Mouse (Mus musculus) heart, embryonic 11.5 days (tissue): Measurements from ENCODE around the gene Orm3. TPM values are rescaled to one million over a fixed set of nuclear protein-coding genes. Genes with fewer than 3 reads are reported as not detected.

Experiments used
- ATAC-seq: fragments of 200-750 bp; cut with Nextera tagmentation; replicated peaks from 2 replicates; pipeline ENCODE4 v1.8.0; 2017; ENCODE audit warnings: moderate library complexity; ENCODE audit not compliant: insufficient number of reproducible peaks, low FRiP score, low TSS enrichment
- H3K27ac ChIP-seq: fragments of 300-500 bp; sonication (generic); 2 replicates; pipeline ENCODE4 v1.5.1; 2014; ENCODE audit warnings: mild to moderate bottlenecking, low read depth, low read length
- H3K27me3 ChIP-seq: fragments of 300-500 bp; sonication (generic); 2 replicates; pipeline ENCODE4 v1.6.1; 2014; ENCODE audit warnings: mild to moderate bottlenecking, low read length, mixed read lengths; ENCODE audit not compliant: control insufficient read depth, insufficient read depth
- H3K36me3 ChIP-seq: fragments of 300-500 bp; sonication (generic); 2 replicates; pipeline ENCODE4 v1.6.1; 2014; ENCODE audit warnings: mild to moderate bottlenecking, low read length, moderate library complexity, mixed read lengths; ENCODE audit not compliant: control insufficient read depth, insufficient read depth
- H3K4me1 ChIP-seq: fragments of 300-500 bp; sonication (generic); 2 replicates; pipeline ENCODE4 v1.6.1; 2014; ENCODE audit warnings: low read length; ENCODE audit not compliant: control insufficient read depth, insufficient read depth
- H3K4me2 ChIP-seq: fragments of 300-500 bp; sonication (generic); 2 replicates; pipeline ENCODE4 v1.6.1; 2014; ENCODE audit warnings: mild to moderate bottlenecking, moderate library complexity
- H3K4me3 ChIP-seq: fragments of 300-500 bp; sonication (generic); 2 replicates; pipeline ENCODE4 v1.5.1; 2014; ENCODE audit warnings: low read depth, low read length
- H3K9ac ChIP-seq: fragments of 300-500 bp; sonication (generic); 2 replicates; pipeline ENCODE4 v1.6.1; 2014; ENCODE audit warnings: mild to moderate bottlenecking, low read depth, low read length, moderate library complexity
- H3K9me3 ChIP-seq: fragments of 300-500 bp; sonication (generic); replicated peaks from 2 replicates; pipeline ENCODE4 v1.6.1; 2016; ENCODE audit warnings: low read length; ENCODE audit not compliant: control insufficient read depth
- WGBS: fragments of 180-500 bp; shearing (Covaris S2); extraction: QIAGEN DNeasy Blood & Tissue Kit; methylation state at CpG from one replicate; pipeline ENCODE4 v1.1.7; 2014; ENCODE audit not compliant: insufficient replicate concordance; 5-methylcytosine and 5-hydroxymethylcytosine counted together
- polyA plus RNA-seq: library from polyadenylated mRNA; unstranded; fragments of >200 nt; fragmentation: Nextera tagmentation; extraction: Ambion mirVana; gene quantifications from 2 replicates; pipeline ENCODE4 v1.2.1, GENCODE M21; 2014

Orm3 gene
- polyA plus RNA-seq, 1 experiment from 2014 or later: not detected

GRCm38 (mm10) chr4:63323275-63323815 is 32.6 kb upstream of the Orm3 start:
- no peak for ATAC-seq
- 63% methylated on average over 8 of the region's 8 CpGs for WGBS
- H3K9ac ChIP-seq: no peak overlapping the region
- no peak overlapping the region for H3K4me2 ChIP-seq
- H3K27me3 ChIP-seq: no peaks in the 10 kb centered on the region
- H3K36me3 ChIP-seq: no peaks in the 10 kb centered on the region; the same call in 1 of the 2 replicates
- H3K27ac ChIP-seq: no peak overlapping the region
- H3K9me3 ChIP-seq: no peaks in the 10 kb centered on the region
- H3K4me3 ChIP-seq: no peak overlapping the region
- no peaks in the 10 kb centered on the region for H3K4me1 ChIP-seq

- no peaks in the 10 kb centered on the region for H3K4me1 ChIP-seq
- no peak overlapping the region for H3K4me3 ChIP-seq
- no peak for ATAC-seq
- no peaks in the 10 kb centered on the region for H3K9me3 ChIP-seq
- 0 out of 2 replicates have a peak, but pooled peaks cover 3% of the 10 kb centered on the region for H3K36me3 ChIP-seq
- no peak overlapping the region for H3K27ac ChIP-seq
- WGBS: 87% methylated on average over 4 of the region's 4 CpGs
- no peak overlapping the region for H3K9ac ChIP-seq
- H3K4me2 ChIP-seq: no peak overlapping the region
- no peaks in the 10 kb centered on the region for H3K27me3 ChIP-seq
These were observed 22.6 kb upstream of the Orm3 start for GRCm38 (mm10) chr4:63333403-63333802.

- Histone ChIP-seq H3K27me3 (no peaks in the 10 kb centered on the region), H3K36me3 (no peaks in the 10 kb centered on the region), H3K4me2 (no peak overlapping the region), H3K9me3 (no peaks in the 10 kb centered on the region), H3K4me1 (no peaks in the 10 kb centered on the region), H3K27ac (no peak overlapping the region), H3K4me3 (no peak overlapping the region), H3K9ac (no peak overlapping the region)
- no peak for ATAC-seq
- WGBS: 58% methylated on average over 3 of the region's 3 CpGs
These were observed 17.4 kb upstream of the Orm3 start for GRCm38 (mm10) chr4:63338414-63339076.

- H3K27ac ChIP-seq: no peak overlapping the region
- H3K9ac ChIP-seq: no peak overlapping the region
- no peaks in the 10 kb centered on the region for H3K27me3 ChIP-seq
- no peaks in the 10 kb centered on the region for H3K36me3 ChIP-seq
- 66% methylated on average over 4 of the region's 4 CpGs for WGBS
- no peaks in the 10 kb centered on the region for H3K9me3 ChIP-seq
- ATAC-seq: no peak
- H3K4me1 ChIP-seq: no peaks in the 10 kb centered on the region
- no peak overlapping the region for H3K4me2 ChIP-seq
- H3K4me3 ChIP-seq: no peak overlapping the region
These were observed 13.5 kb upstream of the Orm3 start for GRCm38 (mm10) chr4:63342491-63342890.

- no peak for ATAC-seq
- H3K4me1 ChIP-seq: no peaks in the 10 kb centered on the region
- H3K27ac ChIP-seq: no peak overlapping the region
- H3K4me3 ChIP-seq: no peak overlapping the region
- H3K36me3 ChIP-seq: no peaks in the 10 kb centered on the region
- H3K4me2 ChIP-seq: no peak overlapping the region
- H3K9me3 ChIP-seq: no peaks in the 10 kb centered on the region
- 60% methylated on average over 3 of the region's 3 CpGs for WGBS
- no peaks in the 10 kb centered on the region for H3K27me3 ChIP-seq
- H3K9ac ChIP-seq: no peak overlapping the region
These were observed 12.4 kb upstream of the Orm3 start for GRCm38 (mm10) chr4:63343608-63344007.

- Histone ChIP-seq H3K27me3 (no peaks in the 10 kb centered on the region), H3K4me1 (no peaks in the 10 kb centered on the region), H3K9ac (no peak within 1 kb of the TSS), H3K4me3 (no peak within 1 kb of the TSS), H3K9me3 (no peaks in the 10 kb centered on the region), H3K4me2 (no peak within 1 kb of the TSS), H3K36me3 (no peaks in the 10 kb centered on the region), H3K27ac (no peak within 1 kb of the TSS)
- no peak for ATAC-seq
- WGBS: 74% methylated on average over 8 of the region's 8 CpGs
These were observed 11.7 kb upstream of the Orm3 start, which contains the start of gene Orm1 for GRCm38 (mm10) chr4:63344295-63344694. Gene Orm1, plus strand, starts transcription at chr4:63344560.

- H3K9ac ChIP-seq: no peak overlapping the region
- H3K27ac ChIP-seq: no peak overlapping the region
- H3K4me1 ChIP-seq: no peaks in the 10 kb centered on the region
- no peaks in the 10 kb centered on the region for H3K36me3 ChIP-seq
- ATAC-seq: no peak
- H3K4me2 ChIP-seq: no peak overlapping the region
- H3K27me3 ChIP-seq: 0 out of 2 replicates have a peak, but pooled peaks cover 3% of the 10 kb centered on the region
- no peak overlapping the region for H3K4me3 ChIP-seq
- no peaks in the 10 kb centered on the region for H3K9me3 ChIP-seq
These were observed 10.7 kb upstream of the Orm3 start for GRCm38 (mm10) chr4:63345261-63345660.

- Histone ChIP-seq H3K4me2 (no peak overlapping the region), H3K27me3 (0 out of 2 replicates have a peak, but pooled peaks cover 3% of the 10 kb centered on the region), H3K27ac (no peak overlapping the region), H3K4me1 (no peaks in the 10 kb centered on the region), H3K4me3 (no peak overlapping the region), H3K36me3 (no peaks in the 10 kb centered on the region), H3K9ac (no peak overlapping the region), H3K9me3 (no peaks in the 10 kb centered on the region)
- 74% methylated on average over 4 of the region's 4 CpGs for WGBS
- ATAC-seq: no peak
These were observed 9.3 kb upstream of the Orm3 start for GRCm38 (mm10) chr4:63346659-63347058.

- Histone ChIP-seq H3K27ac (no peak overlapping the region), H3K9me3 (no peaks in the 10 kb centered on the region), H3K9ac (no peak overlapping the region), H3K27me3 (0 out of 2 replicates have a peak, but pooled peaks cover 3% of the 10 kb centered on the region), H3K4me1 (no peaks in the 10 kb centered on the region), H3K36me3 (no peaks in the 10 kb centered on the region), H3K4me2 (no peak overlapping the region), H3K4me3 (no peak overlapping the region)
- WGBS: 66% methylated on average over 6 of the region's 6 CpGs
- ATAC-seq: no peak
These were observed 7.4 kb upstream of the Orm3 start for GRCm38 (mm10) chr4:63348524-63348923.
